Comparison of ENCODE assay signal across 24 mouse cellular contexts in genomic region chr4:124825371-124825965, GRCm38 (mm10). TPM values are rescaled to one million over a fixed set of nuclear protein-coding genes. Genes with fewer than 3 reads are reported as not detected.
"Had no signal": no experiment of that assay in that cellular context is flagged by ENCODE, and none has a peak within 500 bp of the region (broad histone marks: within the 10 kb centered on the region; RNA-seq: fewer than 3 reads in every experiment).

No protein-coding gene starts in this region.

- H3K9ac ChIP-seq: lung, embryonic 14.5 days; midbrain, embryonic 12.5 days; neural tube, embryonic 13.5 days; neural tube, embryonic 15.5 days; stomach, embryonic 15.5 days had no signal

- H3K4me3 ChIP-seq: midbrain, embryonic 10.5 days; midbrain, embryonic 12.5 days; myocyte; neural tube, embryonic 13.5 days; neural tube, embryonic 15.5 days; stomach, embryonic 15.5 days had no signal

- H3K4me1 ChIP-seq: midbrain, embryonic 10.5 days; midbrain, embryonic 12.5 days; neural tube, embryonic 13.5 days; neural tube, embryonic 15.5 days; stomach, embryonic 15.5 days had no signal

- H3K27ac ChIP-seq: midbrain, embryonic 10.5 days; midbrain, embryonic 12.5 days; neural tube, embryonic 13.5 days; neural tube, embryonic 15.5 days; stomach, embryonic 15.5 days; stomach, postnatal 0 days had no signal

- H3K27me3 ChIP-seq: midbrain, embryonic 12.5 days; neural tube, embryonic 13.5 days; neural tube, embryonic 15.5 days; stomach, embryonic 15.5 days had no signal

- H3K4me2 ChIP-seq: lung, embryonic 14.5 days; midbrain, embryonic 12.5 days; neural tube, embryonic 13.5 days; neural tube, embryonic 15.5 days; stomach, embryonic 15.5 days had no signal

- ATAC-seq: midbrain, embryonic 16.5 days had no signal

- H3K9me3 ChIP-seq: midbrain, embryonic 10.5 days; midbrain, embryonic 12.5 days; neural tube, embryonic 13.5 days; neural tube, embryonic 15.5 days; stomach, embryonic 15.5 days had no signal

- DNase-seq: lung, adult 18-20 months; lung, embryonic 14.5 days; lung, postnatal 10 days; lung, postnatal 4 days; midbrain, embryonic 14.5 days; retina, postnatal 1 day; right cerebral cortex, adult 18-20 months; right cerebral cortex, postnatal 25 days; thymus, adult 2 months; thymus, postnatal 25 days; thymus, postnatal 4 days had no signal

RNA-seq across cellular contexts. Expression of gene Maneal, which starts 36.5 kb away (rescaled TPM):
- total RNA-seq: megakaryocyte, adult 5-6 weeks; megakaryocyte-erythroid progenitor cell, adult 5-6 weeks had no signal
- polyA plus RNA-seq: myocyte had no signal

RNA-seq across cellular contexts. Expression of gene Epha10, which starts 55.2 kb away (rescaled TPM):
- total RNA-seq: megakaryocyte, adult 5-6 weeks; megakaryocyte-erythroid progenitor cell, adult 5-6 weeks had no signal
- polyA plus RNA-seq: lung, embryonic 14.5 days; lung, embryonic 16.5 days; myocyte; spleen, adult 2 months; stomach, postnatal 0 days; urinary bladder, adult 2 months had no signal
